Mouse (Mus musculus) lung, postnatal 25 days (tissue): ENCODE results near the gene Gm3264.
"Not testable (repeated sequence)": the region's sequence is repeated elsewhere in the genome, so short reads cannot be mapped to it uniquely, and the experiment has no call there.

Experiments used
- DNase-seq: peaks from one replicate; pipeline ENCODE4 v3.0.0; 2022; ENCODE audit warnings: low spot score

Gene Gm3264

DNA sequence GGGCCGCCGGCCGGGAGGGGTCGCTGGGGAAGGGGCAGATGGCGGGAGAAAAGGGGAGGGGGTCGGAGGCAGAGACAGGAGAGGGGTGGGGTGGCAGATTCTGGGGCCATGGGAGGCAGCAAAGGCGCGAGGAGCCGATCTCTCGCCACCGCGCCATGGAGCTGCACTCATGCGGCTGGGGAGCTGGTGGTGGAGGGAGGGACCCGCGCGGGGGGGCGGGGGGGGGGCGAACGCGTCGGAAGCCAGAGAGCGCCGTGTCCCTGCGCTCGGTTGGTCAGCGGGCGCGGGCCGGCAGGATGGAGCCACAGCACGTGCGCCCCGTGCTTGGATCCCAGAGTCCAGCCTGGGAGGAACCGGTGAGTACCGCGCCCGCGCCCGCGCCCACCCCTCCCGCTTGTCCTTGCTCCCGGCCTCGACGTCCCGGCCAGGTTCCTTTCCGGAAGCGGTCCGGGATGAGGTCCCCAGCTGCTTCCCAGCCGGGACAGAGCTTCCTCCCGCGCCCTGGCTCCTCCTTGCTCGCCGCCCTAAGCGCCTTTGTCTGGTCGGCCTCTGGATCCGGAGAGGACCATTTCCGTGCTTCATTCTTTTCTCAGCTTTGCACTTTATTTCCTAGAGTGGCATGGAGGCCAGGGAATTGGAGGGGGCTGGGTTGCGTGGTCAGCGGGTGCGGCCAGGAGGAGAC is at the start of gene Gm3264:
Gm3264 (plus strand) TSS at position 278 of the 682 bp plus-strand sequence.
- DNase-seq: not testable (repeated sequence)

DNA sequence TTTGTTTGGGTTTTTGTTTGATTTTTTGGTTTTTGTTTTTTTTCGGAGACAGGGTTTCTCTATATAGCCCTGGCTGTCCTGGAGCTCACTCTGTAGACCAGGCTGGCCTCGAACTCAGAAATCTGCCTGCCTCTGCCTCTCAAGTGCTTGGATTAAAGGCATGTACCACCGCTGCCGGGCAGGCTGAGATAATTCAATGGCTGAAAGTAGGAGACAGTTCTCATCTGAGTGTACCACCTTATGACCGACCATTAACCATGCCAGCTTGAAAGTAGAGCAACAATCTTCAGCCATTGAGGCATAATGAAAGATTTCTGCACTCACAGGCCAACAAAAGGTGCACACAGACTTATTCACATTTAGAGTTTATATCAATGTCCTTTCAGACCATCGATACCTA is 49.0 kb upstream of the Gm3264 start:
- DNase-seq: not testable (repeated sequence)

DNA sequence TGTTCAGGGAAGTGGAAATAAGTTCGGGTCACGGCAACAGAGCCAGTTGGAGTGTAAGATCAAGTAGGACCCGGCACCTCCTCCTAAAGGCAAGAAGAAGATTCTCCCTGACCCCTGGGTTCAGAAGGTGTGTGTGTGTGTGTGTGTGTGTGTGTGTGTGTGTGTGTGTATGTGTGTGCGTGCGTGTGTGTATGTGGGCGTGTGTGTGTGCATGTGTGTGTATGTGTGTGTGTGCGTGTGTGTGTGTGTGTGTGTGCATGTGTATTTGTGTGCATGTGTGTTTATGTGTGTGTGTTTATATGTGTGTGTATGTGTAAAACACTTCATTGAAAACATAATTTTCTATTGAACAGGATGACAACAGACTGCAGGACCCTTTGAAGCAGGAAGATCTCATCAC is 33.4 kb upstream of the Gm3264 start:
- DNase-seq: not testable (repeated sequence)

DNA sequence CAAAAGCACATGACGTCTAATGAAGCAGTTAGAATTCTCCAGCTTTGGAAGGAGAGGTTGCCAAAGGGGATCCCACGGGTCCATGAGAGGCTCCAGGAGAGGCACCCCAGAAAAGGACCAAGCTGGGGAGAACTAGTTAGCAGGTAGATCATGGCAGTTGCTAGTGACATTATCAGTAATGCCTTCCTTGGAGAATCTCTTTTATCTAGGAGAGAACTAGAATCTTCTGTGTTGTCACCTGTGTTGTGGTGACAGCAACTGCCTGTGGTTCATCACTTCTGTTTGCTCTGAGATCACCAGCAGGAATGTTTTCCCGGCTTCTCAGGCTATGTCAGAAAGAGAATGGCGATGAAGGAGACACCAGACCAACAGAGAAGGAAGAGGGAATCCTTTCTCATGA is 17.6 kb upstream of the Gm3264 start, which contains the start of gene Gm3269:
Gm3269 (plus strand) TSS at position 301 of the 400 bp plus-strand sequence.
- not testable (repeated sequence) for DNase-seq

DNA sequence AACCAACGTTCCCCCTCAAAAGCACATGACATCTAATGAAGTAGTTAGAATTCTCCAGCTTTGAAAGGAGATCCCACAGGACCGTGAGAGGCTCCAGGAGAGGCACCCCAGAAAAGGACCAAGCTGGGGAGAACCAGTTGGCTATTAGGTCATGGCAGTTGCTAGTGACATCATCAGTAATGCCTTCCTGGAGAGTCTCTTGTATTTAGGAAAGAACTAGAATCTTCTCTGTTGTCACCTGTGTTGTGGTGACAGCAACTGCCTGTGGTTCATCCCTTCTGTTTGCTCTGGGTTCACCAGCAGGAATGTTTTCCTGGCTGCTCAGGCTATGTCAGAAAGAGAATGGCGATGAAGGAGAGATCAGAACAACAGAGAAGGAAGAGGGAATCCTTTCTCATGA is 36.7 kb downstream of the Gm3264 start, which contains the start of gene Gm3278:
Gm3278 (plus strand) TSS at position 301 of the 400 bp plus-strand sequence.
- DNase-seq: not testable (repeated sequence)
